Mouse (Mus musculus) limb, embryonic 10.5 days (tissue): Measurements from ENCODE around the gene Hibch. TPM values are rescaled to one million over a fixed set of nuclear protein-coding genes. Genes with fewer than 3 reads are reported as not detected.
"Not testable (repeated sequence)": the region's sequence is repeated elsewhere in the genome, so short reads cannot be mapped to it uniquely, and the experiment has no call there.

Experiments
- DNase-seq: peaks from one replicate; pipeline ENCODE4 v3.0.0-alpha.2; 2017; ENCODE audit warnings: low spot score
- H3K27ac ChIP-seq: fragments of 300-500 bp; sonication (generic); 2 replicates; pipeline ENCODE4 v1.5.1; 2016; ENCODE audit warnings: mild to moderate bottlenecking
- H3K27me3 ChIP-seq: fragments of 300-500 bp; sonication (generic); 2 replicates; pipeline ENCODE4 v1.6.1; 2016; ENCODE audit warnings: low read depth, mild to moderate bottlenecking; ENCODE audit not compliant: poor library complexity, severe bottlenecking
- H3K36me3 ChIP-seq: fragments of 300-500 bp; sonication (generic); 2 replicates; pipeline ENCODE4 v1.6.1; 2016; ENCODE audit warnings: mild to moderate bottlenecking, moderate library complexity
- H3K4me1 ChIP-seq: fragments of 300-500 bp; sonication (generic); 2 replicates; pipeline ENCODE4 v1.6.1; 2016
- H3K4me3 ChIP-seq: fragments of 300-500 bp; sonication (generic); 2 replicates; pipeline ENCODE4 v1.5.1; 2016; ENCODE audit warnings: mild to moderate bottlenecking, moderate library complexity
- H3K9me3 ChIP-seq: fragments of 300-500 bp; sonication (generic); replicated peaks from 2 replicates; pipeline ENCODE4 v1.6.1; 2016; ENCODE audit warnings: mild to moderate bottlenecking
- WGBS: fragments of 180-500 bp; shearing (Covaris S2); methylation state at CpG from one replicate; pipeline ENCODE4 v1.1.7; 2016; 5-methylcytosine and 5-hydroxymethylcytosine counted together
- polyA plus RNA-seq: library from polyadenylated mRNA; unstranded; fragments of >200 nt; fragmentation: Nextera tagmentation; extraction: Ambion mirVana; gene quantifications from 2 replicates; pipeline ENCODE4 v1.2.1, GENCODE M21; 2016

Hibch gene
- polyA plus RNA-seq, 1 experiment from 2014 or later = 25.8 TPM

DNA sequence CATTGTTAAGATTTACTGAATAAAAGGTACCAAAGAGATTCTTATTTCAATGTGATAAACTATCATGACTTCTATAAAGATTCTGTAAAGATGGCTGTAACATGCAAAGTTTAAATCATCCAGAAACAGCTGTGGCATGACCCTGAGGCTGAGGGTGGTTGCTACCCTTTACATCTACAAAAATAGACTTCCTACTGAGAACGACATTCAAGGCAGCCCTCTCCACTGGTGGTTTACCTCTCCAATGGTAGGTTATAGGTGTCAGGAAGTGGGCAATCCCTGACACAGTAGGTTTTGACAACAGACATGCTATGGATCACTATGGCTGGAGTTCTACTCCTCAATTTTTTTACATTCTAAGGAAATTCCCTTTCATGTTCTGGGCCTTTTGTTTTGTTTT, 79.8 kb downstream of the Hibch start:
- not testable (repeated sequence) for H3K36me3 ChIP-seq, H3K27ac ChIP-seq, H3K27me3 ChIP-seq, H3K4me1 ChIP-seq, H3K4me3 ChIP-seq, H3K9me3 ChIP-seq, DNase-seq
- 93% methylated on average over 1 of the region's 1 CpGs for WGBS

DNA sequence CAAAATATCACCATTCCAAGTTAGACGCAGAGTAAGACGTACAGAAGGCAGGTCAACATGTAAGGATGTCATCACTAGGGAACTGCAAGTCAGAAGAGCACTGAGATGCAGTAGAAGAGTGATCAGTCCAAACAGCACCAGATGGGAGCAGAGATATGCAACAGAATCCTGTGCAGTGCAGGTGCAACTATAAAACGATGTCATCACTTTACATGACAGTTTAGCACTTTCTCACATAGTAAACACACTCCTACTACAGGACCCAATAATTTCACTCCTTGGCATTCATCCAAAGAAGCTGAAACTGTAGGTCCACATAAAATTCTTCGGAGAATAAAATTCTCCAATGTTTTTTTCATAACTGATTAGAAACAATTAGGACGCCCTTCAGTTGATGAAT, 89.8 kb downstream of the Hibch start:
- no peak overlapping the region for H3K4me3 ChIP-seq
- no peaks in the 10 kb centered on the region for H3K36me3 ChIP-seq
- 0 out of 2 replicates have a peak, but pooled peaks cover 2% of the 10 kb centered on the region for H3K9me3 ChIP-seq
- H3K27me3 ChIP-seq = no peaks in the 10 kb centered on the region
- no peak overlapping the region for H3K27ac ChIP-seq
- no peaks in the 10 kb centered on the region for H3K4me1 ChIP-seq
- 93% methylated on average over 5 of the region's 5 CpGs for WGBS
- DNase-seq = no peak

GRCm38 (mm10) chr1:52939021-52939420, 94.3 kb downstream of the Hibch start:
- no peak for DNase-seq
- Histone ChIP-seq H3K4me3 (no peak overlapping the region), H3K27ac (no peak overlapping the region), H3K27me3 (no peaks in the 10 kb centered on the region), H3K4me1 (no peaks in the 10 kb centered on the region), H3K36me3 (no peaks in the 10 kb centered on the region), H3K9me3 (0 out of 2 replicates have a peak, but pooled peaks cover 2% of the 10 kb centered on the region)
- 91% methylated on average over 1 of the region's 1 CpGs for WGBS

GRCm38 (mm10) chr1:52947895-52948294, 103.2 kb downstream of the Hibch start:
- 95% methylated on average over 5 of the region's 5 CpGs for WGBS
- Histone ChIP-seq H3K27me3 (peaks cover 5% of the 10 kb centered on the region; the same call in 1 of the 2 replicates), H3K4me1 (peaks cover 14% of the 10 kb centered on the region), H3K36me3 (no peaks in the 10 kb centered on the region), H3K27ac (no peak overlapping the region), H3K4me3 (no peak overlapping the region), H3K9me3 (no peaks in the 10 kb centered on the region)
- DNase-seq = no peak

DNA sequence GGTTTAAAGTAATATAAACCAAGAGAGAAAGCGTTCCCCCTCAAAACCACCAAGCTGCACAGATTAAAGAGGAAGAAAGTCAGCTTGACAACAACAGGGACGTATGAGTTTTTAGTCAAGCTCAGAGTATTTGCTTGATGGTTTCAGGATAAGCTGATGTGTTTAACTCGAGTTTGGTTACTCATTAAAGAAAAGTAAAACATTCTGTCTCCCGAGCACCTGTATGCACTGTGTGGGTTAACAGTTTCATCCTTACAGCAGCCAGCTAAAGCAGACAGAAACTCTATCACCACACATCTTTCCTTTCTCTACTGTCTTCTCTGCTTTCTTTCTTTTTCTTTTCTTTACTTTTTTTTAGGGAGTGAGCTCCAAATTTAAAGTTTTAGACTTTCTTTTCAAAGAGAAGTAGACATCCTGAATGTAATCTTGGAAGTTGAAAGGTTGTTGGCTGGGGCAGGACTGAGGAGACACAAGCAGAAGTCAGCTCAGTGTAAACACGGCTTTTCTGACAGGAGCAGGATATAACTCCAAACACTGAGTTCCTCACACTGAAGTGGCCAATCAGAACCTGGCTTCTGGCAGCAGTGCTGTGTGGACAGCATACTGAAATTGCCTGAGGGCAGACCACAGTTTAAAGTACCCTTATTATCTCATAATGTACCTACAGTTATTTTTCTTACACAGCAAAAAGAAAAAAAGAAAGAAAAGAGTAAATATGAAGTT, 106.6 kb downstream of the Hibch start:
- no peaks in the 10 kb centered on the region for H3K36me3 ChIP-seq
- peaks cover 18% of the 10 kb centered on the region for H3K4me1 ChIP-seq
- 61% methylated on average over 5 of the region's 5 CpGs for WGBS
- H3K9me3 ChIP-seq = no peaks in the 10 kb centered on the region
- H3K27ac ChIP-seq = no peak overlapping the region
- no peak overlapping the region for H3K4me3 ChIP-seq
- DNase-seq = no peak
- peaks cover 26% of the 10 kb centered on the region for H3K27me3 ChIP-seq

DNA sequence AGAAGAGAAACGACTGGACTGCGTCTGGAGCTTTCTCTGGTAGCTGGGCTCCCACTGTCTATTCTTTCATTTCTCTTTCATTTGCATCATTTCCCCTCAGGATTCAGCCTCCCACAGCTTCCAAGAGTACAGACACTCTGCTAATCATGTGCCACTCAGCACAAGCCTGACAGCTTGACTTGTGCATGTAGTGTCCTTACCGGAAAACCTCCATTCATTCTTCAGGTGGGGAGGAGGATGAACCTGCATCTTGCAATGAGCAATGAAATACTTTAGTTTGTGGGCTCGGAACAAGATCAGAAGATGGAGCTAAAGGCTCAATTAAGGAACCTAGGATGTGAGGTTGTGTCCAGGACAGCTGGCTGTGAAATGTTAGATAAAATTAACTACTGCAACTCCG, 107.4 kb downstream of the Hibch start:
- no peak for DNase-seq

DNA sequence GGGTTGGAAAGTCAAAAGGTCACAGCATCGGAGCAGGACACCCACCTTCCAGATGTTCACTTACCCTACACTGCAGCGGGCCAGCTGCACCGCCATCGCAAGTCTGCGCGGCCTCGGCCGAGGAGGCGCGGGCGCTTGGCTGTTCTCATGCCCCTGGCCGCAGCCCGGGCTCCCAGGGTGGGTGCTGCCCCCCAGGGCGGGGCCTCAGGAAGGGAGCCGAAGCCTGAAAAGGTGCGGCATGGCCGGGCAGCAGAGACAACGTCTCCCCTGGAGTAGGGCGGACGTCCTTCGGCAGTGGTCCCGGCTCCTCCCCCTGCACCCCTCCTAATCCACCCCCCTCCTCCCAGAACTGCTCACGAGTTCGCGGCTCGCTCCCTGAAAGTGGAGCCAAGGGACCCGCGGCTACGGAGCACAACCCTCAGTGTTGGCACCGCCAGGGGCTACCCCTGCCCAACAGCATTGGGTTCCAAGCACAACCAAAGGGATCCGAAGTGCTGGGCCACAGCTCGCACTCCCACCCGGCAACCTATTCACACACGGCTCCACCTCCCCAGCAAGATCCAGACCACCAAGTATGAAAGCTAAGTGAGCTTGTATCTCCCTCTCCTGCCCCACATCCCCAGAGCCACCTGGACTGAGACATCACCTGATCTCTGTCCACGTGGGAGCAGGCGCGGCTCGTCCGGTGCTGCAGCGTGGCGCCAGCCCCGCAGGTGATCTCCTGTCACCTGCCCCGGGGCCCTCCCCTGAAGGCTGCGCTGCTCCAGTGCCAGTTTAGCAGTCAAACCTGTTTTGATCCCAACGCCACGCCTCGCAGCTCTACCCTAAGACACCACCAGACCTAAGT, 108.0 kb downstream of the Hibch start:
- Histone ChIP-seq H3K4me1 (peaks cover 18% of the 10 kb centered on the region), H3K36me3 (no peaks in the 10 kb centered on the region), H3K9me3 (no peaks in the 10 kb centered on the region), H3K27ac (peak overlapping the region; percentile 82), H3K4me3 (peak overlapping the region; percentile 70), H3K27me3 (peaks cover 26% of the 10 kb centered on the region)
- WGBS = under 1% methylated on average over 47 of the region's 47 CpGs
- peak; percentile 55 for DNase-seq

More for the DNA sequence above, 107.4 kb downstream of the Hibch start:
- Histone ChIP-seq H3K27me3 (peaks cover 26% of the 10 kb centered on the region), H3K27ac (no peak overlapping the region), H3K9me3 (no peaks in the 10 kb centered on the region), H3K36me3 (no peaks in the 10 kb centered on the region), H3K4me3 (peak overlapping the region; percentile 70), H3K4me1 (peaks cover 18% of the 10 kb centered on the region)
- WGBS = 7% methylated on average over 5 of the region's 5 CpGs

DNA sequence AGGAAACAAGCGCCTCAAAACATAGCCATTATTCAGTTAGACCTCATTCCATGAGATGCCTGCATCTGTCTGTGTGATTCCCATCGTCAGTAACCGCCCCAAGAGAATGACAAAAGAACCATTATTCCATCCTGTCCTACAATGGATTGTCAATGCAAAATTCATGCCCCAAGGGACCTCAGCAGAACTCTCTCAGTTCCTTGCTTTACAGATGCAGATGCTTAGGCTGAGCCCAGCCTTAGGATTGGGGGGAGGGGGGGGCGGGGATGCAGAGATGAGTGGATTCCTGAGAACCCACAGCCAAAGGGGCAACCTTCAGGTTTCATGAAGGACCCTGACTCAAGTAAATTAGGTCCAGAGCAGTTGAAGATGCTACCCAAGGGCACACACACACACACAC, 108.8 kb downstream of the Hibch start:
- no peak for DNase-seq
- no peaks in the 10 kb centered on the region for H3K9me3 ChIP-seq
- no peaks in the 10 kb centered on the region for H3K36me3 ChIP-seq
- peaks cover 18% of the 10 kb centered on the region for H3K4me1 ChIP-seq
- H3K4me3 ChIP-seq = peak overlapping the region; percentile 70; the same call in 1 of the 2 replicates
- H3K27ac ChIP-seq = no peak overlapping the region
- H3K27me3 ChIP-seq = peaks cover 26% of the 10 kb centered on the region
- 17% methylated on average over 4 of the region's 4 CpGs for WGBS

GRCm38 (mm10) chr1:52954456-52954855, 109.7 kb downstream of the Hibch start:
- Histone ChIP-seq H3K36me3 (no peaks in the 10 kb centered on the region), H3K27me3 (peaks cover 26% of the 10 kb centered on the region), H3K9me3 (no peaks in the 10 kb centered on the region), H3K4me3 (no peak overlapping the region), H3K27ac (no peak overlapping the region), H3K4me1 (peaks cover 18% of the 10 kb centered on the region)
- WGBS = 87% methylated on average over 2 of the region's 2 CpGs
- no peak for DNase-seq

- H3K27me3 ChIP-seq = peaks cover 26% of the 10 kb centered on the region
- H3K9me3 ChIP-seq = no peaks in the 10 kb centered on the region
- no peak overlapping the region for H3K4me3 ChIP-seq
- peaks cover 18% of the 10 kb centered on the region for H3K4me1 ChIP-seq
- DNase-seq = no peak
- 52% methylated on average over 6 of the region's 6 CpGs for WGBS
- no peaks in the 10 kb centered on the region for H3K36me3 ChIP-seq
- no peak overlapping the region for H3K27ac ChIP-seq
Observed at GRCm38 (mm10) chr1:52955102-52955501, 110.4 kb downstream of the Hibch start.

DNA sequence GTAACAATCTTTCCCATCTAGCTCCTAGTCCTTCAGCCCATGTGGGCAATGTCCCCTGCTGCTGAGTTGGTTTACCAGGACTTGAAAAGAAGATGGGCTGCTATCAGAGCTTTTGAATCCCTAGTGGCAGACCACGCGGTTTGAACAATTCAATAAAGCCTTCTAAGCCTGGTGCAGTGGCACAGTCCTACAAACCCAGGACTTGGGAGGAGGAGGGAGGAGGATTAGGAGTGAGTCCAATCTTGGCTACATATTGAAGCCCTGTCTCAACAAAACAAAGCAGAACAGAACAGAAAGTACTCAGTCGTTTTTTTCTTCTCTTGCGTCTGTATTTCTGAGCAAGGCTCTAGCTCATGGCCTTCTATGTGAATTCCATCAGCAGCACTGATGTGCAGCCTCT, 112.0 kb downstream of the Hibch start:
- H3K27ac ChIP-seq = no peak overlapping the region
- peaks cover 15% of the 10 kb centered on the region for H3K4me1 ChIP-seq
- no peaks in the 10 kb centered on the region for H3K36me3 ChIP-seq
- DNase-seq = no peak
- H3K4me3 ChIP-seq = no peak overlapping the region
- H3K27me3 ChIP-seq = peaks cover 26% of the 10 kb centered on the region
- WGBS = 81% methylated on average over 4 of the region's 4 CpGs
- no peaks in the 10 kb centered on the region for H3K9me3 ChIP-seq

DNA sequence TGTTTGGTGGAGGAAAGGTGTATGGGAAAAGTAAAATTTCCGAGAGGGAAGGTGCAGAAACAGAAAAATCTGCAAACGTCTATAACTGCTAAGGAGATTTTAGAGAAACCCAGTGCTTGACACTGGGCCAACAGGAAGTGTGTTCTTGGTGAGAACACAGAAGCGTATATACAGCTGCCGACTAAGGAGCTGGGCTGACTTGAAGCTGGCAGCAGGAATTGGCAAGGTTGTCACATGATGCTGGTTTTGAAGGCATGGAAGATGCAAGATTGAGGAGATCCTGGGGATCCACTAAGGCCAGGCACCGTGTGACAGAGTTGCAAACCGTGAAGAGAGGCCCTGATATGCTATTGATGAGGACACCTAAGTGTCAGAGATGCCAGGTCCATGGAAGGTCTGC, 115.5 kb downstream of the Hibch start:
- DNase-seq = no peak
- Histone ChIP-seq H3K4me1 (no peaks in the 10 kb centered on the region), H3K27ac (no peak overlapping the region), H3K4me3 (no peak overlapping the region), H3K36me3 (no peaks in the 10 kb centered on the region), H3K9me3 (no peaks in the 10 kb centered on the region), H3K27me3 (no peaks in the 10 kb centered on the region)
- WGBS = 85% methylated on average over 6 of the region's 6 CpGs

- DNase-seq = no peak
- Histone ChIP-seq H3K27me3 (no peaks in the 10 kb centered on the region), H3K9me3 (no peaks in the 10 kb centered on the region), H3K27ac (no peak overlapping the region), H3K4me1 (no peaks in the 10 kb centered on the region), H3K4me3 (no peak overlapping the region), H3K36me3 (no peaks in the 10 kb centered on the region)
- WGBS = 82% methylated on average over 2 of the region's 2 CpGs
Observed at GRCm38 (mm10) chr1:52963097-52963496, 118.4 kb downstream of the Hibch start.
